Mouse (Mus musculus) heart, adult 2 months (tissue): Measurements from ENCODE around the gene Plce1.

ENCODE experiments used
- CTCF ChIP-seq: fragments of 200-600 bp; IDR thresholded peaks from 2 replicates; pipeline ENCODE4 v1.8.1; 2022; ENCODE audit warnings: antibody characterized with exemption, mild to moderate bottlenecking, moderate library complexity
- POLR2A ChIP-seq: fragments of 200-500 bp; IDR thresholded peaks from 2 replicates; pipeline ENCODE4 v1.6.1; 2011; ENCODE audit warnings: mild to moderate bottlenecking, low read depth, low read length, control low read depth; ENCODE audit not compliant: insufficient read depth

GRCm38 (mm10) chr19:38475394-38475793 lies 5.5 kb upstream of the Plce1 start:
- no peak for TF ChIP-seq POLR2A
- TF ChIP-seq CTCF: no peak
